Mouse (Mus musculus) MEL (cell line): ENCODE measurements around the gene AC134908.4. TPM values are rescaled to one million over a fixed set of nuclear protein-coding genes. Genes with fewer than 3 reads are reported as not detected.

Experiments used
- DNase-seq: peaks from one replicate; pipeline ENCODE4 v3.0.0; 2011; ENCODE audit warnings: low read depth, low spot score
- H3K27ac ChIP-seq: 2 replicates; pipeline ENCODE4 v1.5.1; 2012; ENCODE audit warnings: low read depth, mild to moderate bottlenecking, control low read depth, low read length, moderate library complexity; ENCODE audit not compliant: control insufficient read depth
- H3K27me3 ChIP-seq, 2 experiments: fragments of 150-350 bp in 1 of 2; sonication (generic) in 1 of 2; 2 replicates each; pipeline ENCODE4 v1.6.1; 2012; ENCODE audit warnings: low read length in 2 of 2, mild to moderate bottlenecking in 2 of 2, improper control_type of control experiment in 1 of 2, moderate library complexity in 1 of 2; ENCODE audit not compliant: insufficient read depth in 2 of 2, control insufficient read depth in 1 of 2
- H3K36me3 ChIP-seq, 2 experiments: 2 replicates each; pipeline ENCODE4 v1.6.1; 2012 to 2014; ENCODE audit warnings: low read length in 2 of 2, improper control_type of control experiment in 1 of 2, inconsistent platforms in 1 of 2, mild to moderate bottlenecking in 1 of 2; ENCODE audit not compliant: insufficient read depth in 2 of 2, control insufficient read depth in 1 of 2
- H3K4me1 ChIP-seq, 2 experiments: fragments of 150-350 bp in 1 of 2; sonication (generic) in 1 of 2; 2 replicates each; pipeline ENCODE4 v1.6.1; 2012; ENCODE audit warnings: low read length in 2 of 2, improper control_type of control experiment in 1 of 2, mild to moderate bottlenecking in 1 of 2; ENCODE audit not compliant: insufficient read depth in 2 of 2, control insufficient read depth in 1 of 2
- H3K4me3 ChIP-seq, 2 experiments: fragments of 150-350 bp in 1 of 2; sonication (generic) in 1 of 2; 2 replicates each; pipeline ENCODE4 v1.5.1; 2012; ENCODE audit warnings: low read depth in 2 of 2, low read length in 2 of 2, mild to moderate bottlenecking in 2 of 2, moderate library complexity in 2 of 2, control low read depth in 1 of 2, improper control_type of control experiment in 1 of 2; ENCODE audit not compliant: control insufficient read depth in 1 of 2, insufficient read depth in 1 of 2
- H3K79me2 ChIP-seq: 2 replicates; pipeline ENCODE4 v1.6.1; 2012; ENCODE audit warnings: mild to moderate bottlenecking, low read length, moderate library complexity; ENCODE audit not compliant: control insufficient read depth, poor library complexity, insufficient read depth
- H3K9ac ChIP-seq: 2 replicates; pipeline ENCODE4 v1.6.1; 2012; ENCODE audit warnings: low read depth, mild to moderate bottlenecking, control low read depth, low read length, moderate library complexity; ENCODE audit not compliant: control insufficient read depth, poor library complexity, severe bottlenecking
- H3K9me3 ChIP-seq: fragments of 150-350 bp; sonication (generic); replicated peaks from 2 replicates; pipeline ENCODE4 v1.6.1; 2012; ENCODE audit warnings: mild to moderate bottlenecking, low read length, improper control_type of control experiment, moderate library complexity; ENCODE audit not compliant: insufficient read depth
- BHLHE40 ChIP-seq: IDR thresholded peaks from 2 replicates; pipeline ENCODE4 v1.6.1; 2012; ENCODE audit warnings: low read depth, mild to moderate bottlenecking, inconsistent platforms, low read length, improper control_type of control experiment, borderline replicate concordance
- CHD1 ChIP-seq: IDR thresholded peaks from 2 replicates; pipeline ENCODE4 v1.6.1; 2012; ENCODE audit warnings: low read depth, mild to moderate bottlenecking, inconsistent platforms, low read length, improper control_type of control experiment
- CHD2 ChIP-seq: IDR thresholded peaks from 2 replicates; pipeline ENCODE4 v1.6.1; 2011; ENCODE audit warnings: low read length, improper control_type of control experiment
- CTCF ChIP-seq, 3 experiments: IDR thresholded peaks in 2 of 3; conservative IDR thresholded peaks in 1 of 3; 2 replicates each; pipeline ENCODE4 v1.5.1; 2011 to 2012; ENCODE audit warnings: low read length in 3 of 3, low read depth in 2 of 3, mild to moderate bottlenecking in 2 of 3, improper control_type of control experiment in 1 of 3, inconsistent platforms in 1 of 3, mixed read lengths in 1 of 3, moderate library complexity in 1 of 3; ENCODE audit not compliant: control insufficient read depth in 1 of 3, insufficient read depth in 1 of 3, poor library complexity in 1 of 3, severe bottlenecking in 1 of 3
- E2F4 ChIP-seq: IDR thresholded peaks from 2 replicates; pipeline ENCODE4 v1.6.1; 2011; ENCODE audit warnings: low read depth, low read length, improper control_type of control experiment, borderline replicate concordance
- EP300 ChIP-seq, 2 experiments: IDR thresholded peaks; 2 replicates each; pipeline ENCODE4 v1.6.1; 2011; ENCODE audit warnings: improper control_type of control experiment in 2 of 2, low read length in 2 of 2, low read depth in 1 of 2, mild to moderate bottlenecking in 1 of 2
- ETS1 ChIP-seq: IDR thresholded peaks from 2 replicates; pipeline ENCODE4 v1.6.1; 2012; ENCODE audit warnings: low read depth, mild to moderate bottlenecking, inconsistent platforms, low read length, improper control_type of control experiment, moderate library complexity
- GABPA ChIP-seq: IDR thresholded peaks from 2 replicates; pipeline ENCODE4 v1.6.1; 2012; ENCODE audit warnings: low read depth, mild to moderate bottlenecking, inconsistent platforms, low read length, improper control_type of control experiment, moderate library complexity
- GATA1 ChIP-seq: IDR thresholded peaks from 2 replicates; pipeline ENCODE4 v1.6.1; 2011; ENCODE audit warnings: low read depth, low read length, improper control_type of control experiment
- JUND ChIP-seq: IDR thresholded peaks from 2 replicates; pipeline ENCODE4 v1.6.1; 2011; ENCODE audit warnings: low read depth, mild to moderate bottlenecking, improper control_type of control experiment, low read length
- KAT2A ChIP-seq: conservative IDR thresholded peaks from 2 replicates; pipeline ENCODE4 v1.6.1; 2012; ENCODE audit warnings: low read depth, low read length, improper control_type of control experiment, inconsistent platforms
- MAFK ChIP-seq: IDR thresholded peaks from 2 replicates; pipeline ENCODE4 v1.6.1; 2011; ENCODE audit warnings: low read depth, mild to moderate bottlenecking, low read length, improper control_type of control experiment, borderline replicate concordance
- MAX ChIP-seq: IDR thresholded peaks from 2 replicates; pipeline ENCODE4 v1.6.1; 2011; ENCODE audit warnings: low read length, improper control_type of control experiment
- MAZ ChIP-seq: IDR thresholded peaks from 2 replicates; pipeline ENCODE4 v1.6.1; 2012; ENCODE audit warnings: low read depth, mild to moderate bottlenecking, inconsistent platforms, low read length, improper control_type of control experiment
- MEF2A ChIP-seq: IDR thresholded peaks from 2 replicates; pipeline ENCODE4 v1.6.1; 2014; ENCODE audit warnings: low read depth, mild to moderate bottlenecking, inconsistent platforms, low read length, improper control_type of control experiment; ENCODE audit not compliant: poor library complexity, insufficient replicate concordance, severe bottlenecking; ENCODE audit errors: extremely low read depth
- MXI1 ChIP-seq: IDR thresholded peaks from 2 replicates; pipeline ENCODE4 v1.6.1; 2011; ENCODE audit warnings: mild to moderate bottlenecking, low read depth, low read length, improper control_type of control experiment
- MYB ChIP-seq: IDR thresholded peaks from 2 replicates; pipeline ENCODE4 v1.6.1; 2011; ENCODE audit warnings: mild to moderate bottlenecking, low read depth, low read length, improper control_type of control experiment
- MYC ChIP-seq: IDR thresholded peaks from 2 replicates; pipeline ENCODE4 v1.6.1; 2011; ENCODE audit warnings: low read depth, mild to moderate bottlenecking, low read length, improper control_type of control experiment, moderate library complexity
- NELFE ChIP-seq: IDR thresholded peaks from 2 replicates; pipeline ENCODE4 v1.6.1; 2011; ENCODE audit warnings: low read depth, low read length, improper control_type of control experiment
- NRF1 ChIP-seq: IDR thresholded peaks from 2 replicates; pipeline ENCODE4 v1.6.1; 2014; ENCODE audit warnings: low read depth, mild to moderate bottlenecking, inconsistent platforms, low read length, improper control_type of control experiment, moderate library complexity; ENCODE audit not compliant: poor library complexity, insufficient read depth, severe bottlenecking
- POLR2AphosphoS2 ChIP-seq: IDR thresholded peaks from 2 replicates; pipeline ENCODE4 v1.6.1; 2011; ENCODE audit warnings: low read length, improper control_type of control experiment
- POLR2AphosphoS5 ChIP-seq: IDR thresholded peaks from 2 replicates; pipeline ENCODE4 v1.6.1; 2012; ENCODE audit warnings: low read depth, borderline replicate concordance, mild to moderate bottlenecking, inconsistent platforms, low read length, moderate library complexity, mixed read lengths
- RAD21 ChIP-seq: IDR thresholded peaks from 2 replicates; pipeline ENCODE4 v1.6.1; 2011; ENCODE audit warnings: mild to moderate bottlenecking, low read depth, low read length, improper control_type of control experiment
- RCOR1 ChIP-seq: IDR thresholded peaks from 2 replicates; pipeline ENCODE4 v1.6.1; 2012; ENCODE audit warnings: low read depth, mild to moderate bottlenecking, inconsistent platforms, low read length, improper control_type of control experiment
- SIN3A ChIP-seq: IDR thresholded peaks from 2 replicates; pipeline ENCODE4 v1.6.1; 2012; ENCODE audit warnings: low read length, improper control_type of control experiment, inconsistent platforms
- SMC3 ChIP-seq: IDR thresholded peaks from 2 replicates; pipeline ENCODE4 v1.6.1; 2011; ENCODE audit warnings: low read depth, low read length, improper control_type of control experiment
- TAL1 ChIP-seq: IDR thresholded peaks from 2 replicates; pipeline ENCODE4 v1.6.1; 2012; ENCODE audit warnings: mild to moderate bottlenecking, inconsistent platforms, low read length, moderate library complexity, mixed read lengths
- TBP ChIP-seq: IDR thresholded peaks from 2 replicates; pipeline ENCODE4 v1.8.0; 2011; ENCODE audit warnings: low read depth, low read length, improper control_type of control experiment
- TCF12 ChIP-seq: IDR thresholded peaks from 2 replicates; pipeline ENCODE4 v1.6.1; 2014; ENCODE audit warnings: low read depth, mild to moderate bottlenecking, inconsistent platforms, low read length, improper control_type of control experiment, moderate library complexity
- UBTF ChIP-seq: IDR thresholded peaks from 2 replicates; pipeline ENCODE4 v1.6.1; 2012; ENCODE audit warnings: low read depth, mild to moderate bottlenecking, inconsistent platforms, low read length, improper control_type of control experiment, moderate library complexity, borderline replicate concordance; ENCODE audit not compliant: insufficient read depth
- USF2 ChIP-seq, 2 experiments: IDR thresholded peaks; 2 replicates each; pipeline ENCODE4 v1.6.1; 2011 to 2012; ENCODE audit warnings: improper control_type of control experiment in 2 of 2, low read length in 2 of 2, borderline replicate concordance in 1 of 2, inconsistent platforms in 1 of 2, low read depth in 1 of 2, mild to moderate bottlenecking in 1 of 2; ENCODE audit not compliant: insufficient read depth in 1 of 2
- ZKSCAN1 ChIP-seq: IDR thresholded peaks from 2 replicates; pipeline ENCODE4 v1.6.1; 2012; ENCODE audit warnings: low read depth, mild to moderate bottlenecking, inconsistent platforms, low read length, improper control_type of control experiment, moderate library complexity
- ZMIZ1 ChIP-seq: IDR thresholded peaks from 2 replicates; pipeline ENCODE4 v1.6.1; 2012; ENCODE audit warnings: low read depth, mild to moderate bottlenecking, inconsistent platforms, low read length, improper control_type of control experiment, moderate library complexity
- ZNF384 ChIP-seq: IDR thresholded peaks from 2 replicates; pipeline ENCODE4 v1.6.1; 2012; ENCODE audit warnings: low read depth, mild to moderate bottlenecking, inconsistent platforms, low read length, improper control_type of control experiment
- polyA plus RNA-seq, 2 experiments: library from polyadenylated mRNA; stranded (reverse) in 1 of 2; unstranded in 1 of 2; fragments of >175 nt in 1 of 2; fragments of >200 nt in 1 of 2; gene quantifications; 2 replicates each; pipeline versions ENCODE4 v1.2.1 to v1.2.4; 2012; ENCODE audit warnings: low replicate concordance in 2 of 2, low read depth in 1 of 2; ENCODE audit not compliant: insufficient read length in 2 of 2, insufficient read depth in 1 of 2, missing spikeins in 1 of 2
- total RNA-seq: library from RNA; depleted of rRNA; stranded (reverse); fragments of 300-350 nt; gene quantifications from 2 replicates; pipeline ENCODE4 v1.2.3, GENCODE M21; 2012

The AC134908.4 gene
- total and polyA plus RNA-seq, 3 experiments, result 0.92 TPM; not detected in 2

DNA sequence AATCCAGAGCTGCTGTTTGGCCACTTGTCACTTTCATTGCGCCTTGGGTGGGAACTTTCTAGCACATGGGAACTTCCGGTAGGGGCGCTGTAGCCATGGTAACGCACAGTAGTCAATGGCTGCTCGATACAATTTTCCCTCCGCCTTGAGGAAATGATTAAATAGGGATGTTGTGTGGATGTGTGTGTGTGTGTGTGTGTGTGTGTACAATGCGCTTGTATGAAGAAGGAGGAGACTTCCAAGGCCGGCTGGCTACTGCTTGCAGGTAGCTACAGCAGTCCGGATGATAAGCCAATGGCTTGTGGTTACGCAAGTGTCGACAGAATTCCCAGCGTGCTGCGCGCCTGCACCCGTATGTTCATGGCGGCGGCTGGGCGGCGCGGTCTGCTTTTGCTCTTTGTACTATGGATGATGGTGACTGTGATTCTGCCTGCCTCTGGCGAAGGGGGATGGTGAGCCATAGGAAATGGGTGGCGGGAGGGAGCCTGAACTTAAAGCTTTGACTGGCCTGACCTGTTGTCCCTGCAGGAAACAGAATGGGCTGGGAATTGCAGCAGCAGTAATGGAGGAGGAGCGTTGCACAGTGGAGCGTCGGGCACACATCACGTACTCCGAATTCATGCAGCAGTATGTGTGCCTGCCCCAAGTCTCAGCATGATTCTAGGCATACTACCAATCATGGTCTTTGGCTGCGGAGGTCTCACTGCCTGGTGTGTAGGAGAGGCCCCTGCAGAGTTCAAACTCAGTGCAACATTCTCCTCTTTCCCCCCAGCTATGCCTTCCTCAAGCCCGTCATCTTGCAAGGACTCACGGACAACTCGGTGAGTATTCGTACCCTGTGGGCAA, 33.5 kb upstream of the AC134908.4 start, which contains the start of gene Jmjd8:
TSS of gene Jmjd8 (plus strand) at position 156 of the 846 bp plus-strand sequence.
- Histone ChIP-seq H3K4me3 (peak within 1 kb of the TSS; percentile 81 to 89), H3K36me3 (peaks cover 0 to 13% of the 10 kb centered on the region in 2 experiments; a peak in 2 of 4 replicates), H3K9me3 (no peaks in the 10 kb centered on the region), H3K27me3 (no peaks in the 10 kb centered on the region), H3K9ac (peak within 1 kb of the TSS; percentile 83), H3K79me2 (peaks cover 66% of the 10 kb centered on the region), H3K27ac (peak within 1 kb of the TSS; percentile 72), H3K4me1 (peaks cover 2 to 41% of the 10 kb centered on the region in 2 experiments; a peak in 3 of 4 replicates)
- DNase-seq, result peak; percentile 91
- no peak for TF ChIP-seq JUND
- TF ChIP-seq E2F4, result peak; percentile 63; the same call in 1 of the 2 replicates
- no peak for TF ChIP-seq MEF2A
- TF ChIP-seq CHD1, result no peak
- no peak for TF ChIP-seq RAD21
- TF ChIP-seq UBTF, result no peak
- TF ChIP-seq CHD2, result no peak
- TF ChIP-seq MYB, result no peak
- TF ChIP-seq ETS1, result 0 out of 2 replicates have a peak, but pooled peaks have one; percentile 42
- peak; percentile 46; the same call in 1 of the 2 replicates for TF ChIP-seq NRF1
- no peak for TF ChIP-seq GABPA
- peak; percentile 79 for TF ChIP-seq MAX
- TF ChIP-seq POLR2AphosphoS5, result peak; percentile 82
- peak; percentile 59 for TF ChIP-seq POLR2AphosphoS2
- TF ChIP-seq EP300 (IDR thresholded peaks at IDR 0.05; ENCODE audit: low read depth in 1 of 2, low read length in 2 of 2), result 0 out of 4 replicates have a peak, but pooled peaks of 1 of the 2 experiments have one; percentile 12
- no peak for TF ChIP-seq ZNF384
- 0 out of 2 replicates have a peak, but pooled peaks have one; percentile 38 for TF ChIP-seq MAZ
- TF ChIP-seq ZKSCAN1, result peak; percentile 64; the same call in 1 of the 2 replicates
- TF ChIP-seq MXI1, result peak; percentile 86
- no peak for TF ChIP-seq BHLHE40
- TF ChIP-seq KAT2A, result peak; percentile 45; the same call in 1 of the 2 replicates
- no peak; the same call in 1 of the 2 replicates for TF ChIP-seq GATA1
- peak; percentile 90 for TF ChIP-seq ZMIZ1
- peak; percentile 75 for TF ChIP-seq MYC
- TF ChIP-seq NELFE, result peak; percentile 90
- peak; percentile 68 for TF ChIP-seq TCF12
- TF ChIP-seq RCOR1, result no peak; the same call in 1 of the 2 replicates
- peak in 2 of 3 experiments; percentile 24 to 30; a peak in 2 of 6 replicates for TF ChIP-seq CTCF (IDR thresholded peaks at IDR 0.05 in 2 of 3, conservative IDR thresholded peaks at IDR 0.05 in 1 of 3; ENCODE audit: control insufficient read depth in 1 of 3, insufficient read depth in 1 of 3, low read depth in 2 of 3, low read length in 3 of 3, poor library complexity in 1 of 3, severe bottlenecking in 1 of 3)
- no peak for TF ChIP-seq USF2 (IDR thresholded peaks at IDR 0.05; ENCODE audit: borderline replicate concordance in 1 of 2, insufficient read depth in 1 of 2, low read depth in 1 of 2, low read length in 2 of 2)
- no peak for TF ChIP-seq TAL1
- TF ChIP-seq MAFK, result no peak
- TF ChIP-seq TBP, result peak; percentile 64
- no peak; the same call in 1 of the 2 replicates for TF ChIP-seq SMC3
- peak; percentile 85 for TF ChIP-seq SIN3A
